Mouse (Mus musculus): ENCODE results near the gene Map6d1. TPM values are rescaled to one million over a fixed set of nuclear protein-coding genes. Genes with fewer than 3 reads are reported as not detected.
A peak's percentile ranks its signal among the peaks of the same experiment; 100 is the strongest.

The Map6d1 gene
- polyA plus RNA-seq (2015; fragmentation: Nextera tagmentation; extraction: Ambion mirVana) = 2.9 and 3.1 TPM in 2 replicates

DNA sequence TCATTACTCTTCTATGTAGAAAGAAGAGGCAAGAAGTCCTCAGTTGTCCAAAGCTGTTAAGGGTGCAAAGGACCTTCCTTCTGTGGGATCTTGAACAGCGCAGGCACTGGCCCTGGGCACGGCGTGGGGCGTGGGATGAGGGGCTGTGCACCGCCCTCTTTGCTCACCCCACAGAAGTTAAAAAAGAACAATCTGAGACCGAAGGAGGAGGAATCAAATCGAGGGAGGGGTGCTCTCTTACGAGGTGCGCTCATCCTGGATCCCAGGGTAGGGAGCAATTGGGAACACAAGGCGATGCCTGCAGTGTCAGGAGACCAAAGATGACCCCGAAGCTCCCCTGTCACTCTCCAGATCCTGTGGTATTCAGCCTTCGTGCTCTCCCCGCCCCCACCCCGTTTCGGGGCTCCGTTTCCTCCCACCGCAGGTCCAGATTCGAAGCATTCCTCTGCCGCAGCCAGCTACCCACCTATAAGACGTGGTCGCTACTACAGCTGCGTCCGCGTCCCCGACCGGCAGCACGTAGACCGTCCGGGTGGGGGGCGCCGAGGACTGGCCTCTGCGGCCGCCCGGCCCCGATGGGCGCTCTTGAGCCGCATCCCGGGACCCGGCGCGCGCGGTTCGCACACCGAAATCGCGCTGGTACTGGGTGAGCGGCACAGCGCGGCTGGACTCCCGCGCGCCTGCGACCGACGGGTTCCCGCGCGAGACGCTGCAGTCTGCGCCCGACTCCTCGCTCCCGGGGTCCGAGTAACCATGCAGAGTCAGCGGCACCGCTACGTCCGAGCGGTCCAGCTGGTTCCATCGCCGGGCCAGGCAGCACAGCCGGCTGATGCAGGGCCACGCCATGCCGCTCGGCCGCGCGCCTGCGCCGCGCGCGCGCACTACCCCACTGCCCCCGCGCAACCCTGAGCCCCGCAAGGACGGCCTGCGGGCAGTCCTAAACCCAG, at the start of gene Map6d1:
Gene Map6d1, minus strand, starts transcription at position 891 of the 947 bp plus-strand sequence.
- Histone ChIP-seq H3K9ac (peak within 1 kb of the TSS; percentile 85), H3K4me3 (peak within 1 kb of the TSS; percentile 73), H3K9me3 (no peaks in the 10 kb centered on the region), H3K27ac (peak within 1 kb of the TSS; percentile 85), H3K4me1 (replicated peaks) (peaks cover 12% of the 10 kb centered on the region), H3K27me3 (no peaks in the 10 kb centered on the region), H3K36me3 (peaks cover 10% of the 10 kb centered on the region), H3K4me2 (peak within 1 kb of the TSS; percentile 76)
- ATAC-seq (ENCODE audit: low FRiP score) = peak; percentile 91
- under 1% methylated on average over 90 of the region's 90 CpGs for WGBS

DNA sequence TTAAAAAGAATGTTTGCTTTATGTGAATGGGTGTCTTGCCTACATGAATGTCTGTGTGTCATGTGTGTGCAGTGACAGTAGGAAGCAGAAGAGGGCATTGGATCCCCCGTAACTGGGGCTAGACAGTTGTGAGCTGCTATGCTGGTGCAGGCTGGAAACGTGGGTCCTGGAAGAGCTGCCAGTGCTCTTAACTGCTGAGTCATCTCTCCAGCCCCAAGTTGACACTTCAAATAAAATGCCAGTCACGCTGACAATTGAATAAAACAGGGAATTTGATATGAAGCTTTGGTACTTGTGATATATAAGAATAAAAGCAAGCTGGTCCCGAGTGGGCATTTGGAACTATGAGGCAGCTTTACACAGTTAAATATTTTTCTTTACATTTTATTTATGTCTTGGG, 39.1 kb upstream of the Map6d1 start:
- Histone ChIP-seq H3K27ac (no peak overlapping the region), H3K27me3 (no peaks in the 10 kb centered on the region), H3K36me3 (peaks cover 74% of the 10 kb centered on the region), H3K4me3 (no peak overlapping the region), H3K4me2 (no peak overlapping the region), H3K9me3 (no peaks in the 10 kb centered on the region), H3K4me1 (replicated peaks) (no peaks in the 10 kb centered on the region), H3K9ac (no peak overlapping the region)
- WGBS = 95% methylated on average over 4 of the region's 4 CpGs
- ATAC-seq (ENCODE audit: low FRiP score) = no peak

DNA sequence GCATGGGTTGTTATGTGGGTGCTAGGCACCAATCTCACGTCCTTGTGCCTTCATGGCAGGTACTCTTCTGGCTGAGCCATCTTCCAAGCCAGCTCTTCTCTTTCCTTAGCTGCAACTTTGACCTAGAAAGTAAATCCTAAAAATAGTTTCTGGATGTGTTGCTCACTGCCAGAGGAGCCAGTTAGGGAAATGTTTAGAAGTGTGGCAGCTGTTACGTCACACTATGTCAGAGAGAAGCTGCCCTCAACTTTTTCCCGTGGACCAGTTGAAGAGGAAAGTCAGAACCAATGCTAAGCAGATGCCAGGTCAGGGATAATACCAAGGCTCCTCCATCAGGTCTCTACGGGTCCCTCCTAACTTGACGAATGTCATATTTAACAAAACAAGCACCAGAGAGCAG, 38.2 kb upstream of the Map6d1 start:
- H3K27ac ChIP-seq = no peak overlapping the region
- 97% methylated on average over 5 of the region's 5 CpGs for WGBS
- H3K9ac ChIP-seq = no peak overlapping the region
- H3K36me3 ChIP-seq = peaks cover 66% of the 10 kb centered on the region
- H3K9me3 ChIP-seq = no peaks in the 10 kb centered on the region
- H3K27me3 ChIP-seq = no peaks in the 10 kb centered on the region
- H3K4me3 ChIP-seq = no peak overlapping the region
- no peak for ATAC-seq (ENCODE audit: low FRiP score)
- H3K4me2 ChIP-seq = no peak overlapping the region
- no peaks in the 10 kb centered on the region for H3K4me1 ChIP-seq (replicated peaks)

DNA sequence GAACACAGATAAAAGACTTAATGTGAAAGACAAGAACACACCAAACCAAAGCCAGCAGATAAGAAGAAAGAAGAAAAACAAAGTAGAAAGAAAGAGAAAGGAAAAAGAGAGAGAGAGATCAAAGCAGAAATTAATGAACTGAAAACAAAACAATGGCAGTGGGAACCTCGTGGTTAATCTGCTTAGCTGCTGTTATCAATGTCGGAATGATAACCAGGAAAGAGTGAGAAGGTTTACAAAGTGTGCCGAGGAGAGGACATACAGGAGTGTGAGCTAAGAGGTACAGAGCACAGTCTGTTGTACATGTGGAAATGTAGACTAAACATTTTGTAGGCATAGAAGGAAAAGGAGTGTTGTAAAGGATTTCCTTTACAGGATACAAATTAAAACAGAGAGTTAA, 31.8 kb upstream of the Map6d1 start:
- no peaks in the 10 kb centered on the region for H3K4me1 ChIP-seq (replicated peaks)

DNA sequence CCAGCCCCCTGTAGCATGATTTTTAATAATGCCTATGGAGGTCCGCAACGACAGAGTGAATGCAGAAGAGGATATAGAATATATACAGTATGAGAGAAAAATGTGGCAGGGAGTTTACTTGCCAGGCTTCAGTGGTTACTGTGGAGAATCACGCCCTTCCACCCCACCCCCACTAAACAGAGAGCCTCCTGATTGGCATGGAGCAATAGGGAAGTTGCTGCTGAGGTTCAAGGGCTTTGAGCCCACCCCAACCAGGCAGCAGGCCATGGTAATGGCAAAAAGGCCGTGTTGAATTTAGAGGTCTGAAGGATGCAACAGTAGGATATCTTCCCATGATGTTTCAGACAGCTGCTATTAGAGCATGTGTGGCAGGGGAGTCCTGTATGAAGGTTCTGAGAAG, 30.2 kb upstream of the Map6d1 start:
- H3K4me1 ChIP-seq (replicated peaks) = no peaks in the 10 kb centered on the region
- no peaks in the 10 kb centered on the region for H3K36me3 ChIP-seq
- 89% methylated on average over 4 of the region's 4 CpGs for WGBS
- H3K4me3 ChIP-seq = no peak overlapping the region
- no peak overlapping the region for H3K4me2 ChIP-seq
- H3K9me3 ChIP-seq = no peaks in the 10 kb centered on the region
- H3K27ac ChIP-seq = no peak overlapping the region
- no peak overlapping the region for H3K9ac ChIP-seq
- ATAC-seq (ENCODE audit: low FRiP score) = no peak
- H3K27me3 ChIP-seq = no peaks in the 10 kb centered on the region

More for the DNA sequence above, 31.8 kb upstream of the Map6d1 start:
- WGBS = 53% methylated on average over 3 of the region's 3 CpGs
- no peak for ATAC-seq (ENCODE audit: low FRiP score)
- Histone ChIP-seq H3K4me2 (no peak overlapping the region), H3K36me3 (peaks cover 8% of the 10 kb centered on the region), H3K9me3 (no peaks in the 10 kb centered on the region), H3K9ac (no peak overlapping the region), H3K4me3 (no peak overlapping the region), H3K27ac (no peak overlapping the region), H3K27me3 (no peaks in the 10 kb centered on the region)

DNA sequence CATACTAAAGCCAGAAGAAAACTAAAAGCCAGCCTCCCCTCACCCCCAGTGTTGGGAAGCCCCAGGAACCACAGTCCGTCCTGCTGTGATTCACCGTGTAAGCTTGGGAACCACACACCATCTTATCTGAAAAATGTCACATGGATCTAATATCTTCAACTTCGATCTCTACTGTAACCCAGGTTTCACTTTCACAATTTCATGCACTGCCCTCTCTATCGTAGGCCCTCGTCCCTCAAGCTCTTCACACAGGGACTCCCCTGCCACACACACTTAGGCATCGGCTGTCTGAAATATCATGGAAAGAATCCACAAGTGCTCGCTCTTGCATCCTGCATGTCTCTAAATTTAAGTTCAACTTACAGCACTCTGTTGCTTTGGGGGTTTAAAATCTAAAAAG, 23.9 kb upstream of the Map6d1 start:
- Histone ChIP-seq H3K27me3 (no peaks in the 10 kb centered on the region), H3K27ac (no peak overlapping the region), H3K9ac (no peak overlapping the region), H3K4me1 (replicated peaks) (no peaks in the 10 kb centered on the region), H3K4me2 (no peak overlapping the region), H3K36me3 (no peaks in the 10 kb centered on the region), H3K4me3 (no peak overlapping the region), H3K9me3 (no peaks in the 10 kb centered on the region)
- 85% methylated on average over 7 of the region's 7 CpGs for WGBS
- no peak for ATAC-seq (ENCODE audit: low FRiP score)

DNA sequence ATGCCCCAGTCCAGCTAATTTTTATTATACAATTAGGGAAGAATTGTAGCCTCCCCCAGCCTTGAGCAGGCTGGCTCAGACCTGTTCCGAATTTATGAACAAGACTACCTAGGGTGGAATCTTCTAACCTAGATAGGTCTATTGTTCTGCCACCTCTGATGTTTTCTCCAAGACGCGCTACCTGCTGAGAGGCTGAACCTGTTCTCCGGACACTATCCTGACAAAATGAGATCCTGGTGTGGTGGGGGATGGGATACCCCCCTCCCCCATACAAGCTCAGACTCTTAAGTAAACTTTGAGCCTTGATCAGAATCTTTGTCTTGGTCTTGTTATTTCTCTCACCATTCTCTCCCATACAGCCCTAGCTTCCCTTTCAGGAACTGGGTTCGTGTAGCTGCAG, 16.8 kb upstream of the Map6d1 start:
- Histone ChIP-seq H3K27me3 (no peaks in the 10 kb centered on the region), H3K36me3 (no peaks in the 10 kb centered on the region), H3K9ac (no peak overlapping the region), H3K4me3 (no peak overlapping the region), H3K27ac (no peak overlapping the region), H3K9me3 (no peaks in the 10 kb centered on the region), H3K4me2 (no peak overlapping the region), H3K4me1 (replicated peaks) (no peaks in the 10 kb centered on the region)
- 84% methylated on average over 5 of the region's 5 CpGs for WGBS
- no peak for ATAC-seq (ENCODE audit: low FRiP score)

DNA sequence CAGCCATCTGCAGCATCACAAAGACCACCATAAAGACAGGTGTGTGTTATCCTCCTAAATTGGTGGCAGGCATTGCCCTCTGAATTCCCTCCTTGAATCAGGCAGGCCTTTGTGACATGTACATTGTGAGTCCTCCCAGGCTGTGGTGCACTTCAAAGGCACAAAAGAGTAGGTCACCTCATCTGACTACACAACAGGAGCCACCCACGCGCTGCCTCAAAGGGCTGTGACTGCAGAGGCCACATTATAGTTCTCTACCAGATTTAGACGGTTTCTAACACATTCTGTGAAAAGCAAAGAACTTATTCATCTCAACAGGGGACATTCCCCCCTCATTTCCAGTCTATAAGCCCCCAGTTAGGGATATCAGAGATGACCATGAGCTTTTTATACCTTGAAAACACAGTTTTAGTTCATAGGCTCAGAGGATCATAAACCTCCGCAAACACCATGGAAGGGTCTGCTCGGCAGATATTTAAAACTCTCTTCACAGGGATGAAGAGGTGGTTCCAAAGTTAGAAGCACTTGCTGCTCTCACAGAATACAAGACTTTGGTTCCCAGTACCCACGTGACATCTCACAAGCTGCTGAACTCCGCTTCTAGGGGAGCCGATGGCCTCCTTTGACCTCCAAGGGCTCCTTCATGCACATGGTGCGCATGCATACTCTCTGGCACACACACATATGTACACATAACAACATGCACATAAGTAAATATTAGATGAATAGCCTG, 7.5 kb upstream of the Map6d1 start:
- Histone ChIP-seq H3K4me2 (no peak overlapping the region), H3K27ac (no peak overlapping the region), H3K4me1 (replicated peaks) (no peaks in the 10 kb centered on the region), H3K9me3 (no peaks in the 10 kb centered on the region), H3K36me3 (no peaks in the 10 kb centered on the region), H3K9ac (no peak overlapping the region), H3K27me3 (no peaks in the 10 kb centered on the region), H3K4me3 (no peak overlapping the region)
- ATAC-seq (ENCODE audit: low FRiP score) = no peak
- 89% methylated on average over 9 of the region's 9 CpGs for WGBS

DNA sequence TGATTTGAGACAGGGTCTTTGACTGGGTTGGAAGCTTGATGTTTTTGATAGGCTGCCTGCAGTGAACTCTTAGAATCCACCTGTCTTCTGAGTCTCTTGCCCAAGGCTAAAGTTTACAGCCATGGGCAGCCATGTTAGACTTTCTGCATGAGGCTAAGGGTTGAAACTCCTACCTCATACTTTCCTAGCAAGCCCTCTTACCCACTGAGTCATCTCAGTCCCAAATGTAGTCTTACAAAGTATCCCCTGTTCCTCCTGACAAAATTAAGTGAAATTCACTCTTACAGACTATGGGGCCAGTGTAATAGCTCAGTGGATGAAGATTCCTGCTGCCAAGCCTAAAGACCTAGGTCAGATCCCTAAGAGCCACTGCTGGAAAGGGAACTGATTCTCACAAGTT, 5.9 kb upstream of the Map6d1 start:
- Histone ChIP-seq H3K4me2 (no peak overlapping the region), H3K4me3 (no peak overlapping the region), H3K9ac (no peak overlapping the region), H3K27me3 (no peaks in the 10 kb centered on the region), H3K27ac (no peak overlapping the region), H3K4me1 (replicated peaks) (no peaks in the 10 kb centered on the region), H3K36me3 (no peaks in the 10 kb centered on the region), H3K9me3 (no peaks in the 10 kb centered on the region)
- ATAC-seq (ENCODE audit: low FRiP score) = no peak

DNA sequence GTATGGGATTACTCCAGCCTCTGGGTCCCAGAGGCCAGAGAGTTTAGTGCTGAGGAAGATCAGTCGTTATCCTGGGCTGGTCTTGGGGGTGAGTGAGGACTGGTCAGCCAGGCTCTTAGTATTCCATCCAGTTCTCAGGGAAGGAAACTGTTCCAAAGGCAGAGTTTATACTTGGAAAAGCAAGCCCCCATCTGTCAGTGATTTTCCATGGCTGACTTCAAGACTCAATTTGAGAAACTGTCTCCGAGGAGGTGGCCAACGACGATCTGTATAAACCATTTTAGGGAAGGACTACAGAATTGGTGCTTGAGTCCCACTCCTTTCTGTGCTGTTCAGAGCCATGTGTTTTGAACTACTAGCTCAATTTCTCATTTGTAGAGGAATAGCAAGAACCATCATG, 2.5 kb downstream of the Map6d1 start:
- Histone ChIP-seq H3K9ac (no peak overlapping the region), H3K4me3 (no peak overlapping the region), H3K4me2 (no peak overlapping the region), H3K9me3 (no peaks in the 10 kb centered on the region), H3K4me1 (replicated peaks) (peaks cover 12% of the 10 kb centered on the region), H3K36me3 (peaks cover 26% of the 10 kb centered on the region), H3K27ac (no peak overlapping the region), H3K27me3 (no peaks in the 10 kb centered on the region)
- 96% methylated on average over 4 of the region's 4 CpGs for WGBS
- no peak for ATAC-seq (ENCODE audit: low FRiP score)

DNA sequence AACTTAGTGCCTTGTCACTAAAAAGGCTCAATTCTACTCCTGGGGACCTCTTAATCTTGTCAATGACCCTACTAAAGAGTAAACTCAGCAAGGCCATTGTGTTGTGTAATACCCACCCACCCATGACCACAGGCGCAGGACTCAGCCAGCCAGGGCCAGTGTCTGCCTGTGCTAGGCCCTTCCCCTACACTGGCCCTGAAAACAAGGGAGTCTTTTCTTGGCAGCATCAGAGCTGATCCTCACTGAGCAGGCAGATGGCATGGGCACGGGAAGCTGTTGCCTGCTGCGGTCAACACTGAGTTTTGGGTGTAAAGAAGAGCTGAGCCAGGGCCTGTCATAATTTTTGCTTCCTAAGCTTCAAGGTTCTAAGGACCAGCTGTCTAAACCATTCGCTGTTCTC, 3.7 kb downstream of the Map6d1 start:
- WGBS = 58% methylated on average over 4 of the region's 4 CpGs

DNA sequence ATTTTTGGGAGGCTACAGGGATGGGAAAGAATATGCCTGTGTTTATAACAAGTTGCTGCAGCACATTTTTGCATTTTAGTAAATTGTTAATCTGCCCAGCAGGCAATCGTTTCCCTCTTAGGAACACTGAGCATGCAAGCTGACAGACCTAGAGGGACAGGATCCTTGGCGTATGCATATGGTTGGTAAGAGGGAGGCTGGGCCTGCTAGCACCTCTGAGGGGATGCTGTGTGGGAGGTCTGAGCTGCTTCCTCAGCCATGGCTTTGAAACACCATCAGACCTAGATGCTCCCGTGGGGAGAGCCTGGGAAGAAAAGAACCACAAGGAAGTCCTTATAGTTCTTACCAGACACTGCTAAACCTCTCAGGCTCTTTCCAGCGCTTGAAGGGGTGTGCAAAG, 6.8 kb downstream of the Map6d1 start:
- H3K27me3 ChIP-seq = no peaks in the 10 kb centered on the region
- no peak overlapping the region for H3K4me3 ChIP-seq
- no peak overlapping the region for H3K27ac ChIP-seq
- no peaks in the 10 kb centered on the region for H3K9me3 ChIP-seq
- 75% methylated on average over 4 of the region's 4 CpGs for WGBS
- ATAC-seq (ENCODE audit: low FRiP score) = no peak
- no peak overlapping the region for H3K9ac ChIP-seq
- H3K4me1 ChIP-seq (replicated peaks) = peaks cover 6% of the 10 kb centered on the region; the same call in 1 of the 2 replicates
- no peak overlapping the region for H3K4me2 ChIP-seq
- peaks cover 60% of the 10 kb centered on the region for H3K36me3 ChIP-seq

More for the DNA sequence above, 3.7 kb downstream of the Map6d1 start:
- Histone ChIP-seq H3K27me3 (no peaks in the 10 kb centered on the region), H3K9me3 (no peaks in the 10 kb centered on the region), H3K36me3 (peaks cover 34% of the 10 kb centered on the region), H3K4me3 (no peak overlapping the region), H3K4me2 (no peak overlapping the region), H3K27ac (peak overlapping the region; percentile 45), H3K9ac (no peak overlapping the region), H3K4me1 (replicated peaks) (peaks cover 12% of the 10 kb centered on the region)
- no peak for ATAC-seq (ENCODE audit: low FRiP score)
